Mouse (Mus musculus) E14TG2a.4 (cell line): ENCODE results near the gene Dnajc24.

Experiments
- H3K27me3 ChIP-seq: 2 replicates; pipeline ENCODE4 v1.6.1; 2014; ENCODE audit warnings: low read length, control low read depth; ENCODE audit not compliant: insufficient read depth
- H3K36me3 ChIP-seq: 2 replicates; pipeline ENCODE4 v1.6.1; 2014; ENCODE audit warnings: low read length, control low read depth; ENCODE audit not compliant: insufficient read depth
- H3K4me1 ChIP-seq: replicated peaks from 2 replicates; pipeline ENCODE4 v1.6.1; 2014; ENCODE audit warnings: low read depth, low read length, control low read depth
- H3K4me3 ChIP-seq: replicated peaks from 2 replicates; pipeline ENCODE4 v1.5.1; 2014; ENCODE audit warnings: mild to moderate bottlenecking, low read length
- H3K9me3 ChIP-seq: 2 replicates; pipeline ENCODE4 v1.6.1; 2014; ENCODE audit warnings: low read length, control low read depth
- CTCF ChIP-seq: conservative IDR thresholded peaks from 2 replicates; pipeline ENCODE4 v1.5.1; 2014; ENCODE audit warnings: low read length
- NANOG ChIP-seq: IDR thresholded peaks from 2 replicates; pipeline ENCODE4 v1.6.1; 2014; ENCODE audit warnings: borderline replicate concordance, low read length, mixed read lengths
- POU5F1 ChIP-seq: IDR thresholded peaks from 2 replicates; pipeline ENCODE4 v1.6.1; 2014; ENCODE audit warnings: low read length, borderline replicate concordance

Dnajc24 gene

GRCm38 (mm10) chr2:105917623-105918346 is 85.6 kb downstream of the Dnajc24 start:
- no peaks in the 10 kb centered on the region for H3K27me3 ChIP-seq
- H3K4me3 ChIP-seq, result no peak overlapping the region
- peaks cover 3% of the 10 kb centered on the region for H3K4me1 ChIP-seq
- H3K9me3 ChIP-seq, result no peaks in the 10 kb centered on the region
- H3K36me3 ChIP-seq, result no peaks in the 10 kb centered on the region
- no peak for TF ChIP-seq CTCF
- TF ChIP-seq POU5F1, result no peak
- TF ChIP-seq NANOG, result no peak
